Mouse (Mus musculus) embryonic facial prominence, embryonic 14.5 days (tissue): ENCODE measurements around the gene Stip1. TPM values are rescaled to one million over a fixed set of nuclear protein-coding genes. Genes with fewer than 3 reads are reported as not detected.
"Not testable (repeated sequence)": the region's sequence is repeated elsewhere in the genome, so short reads cannot be mapped to it uniquely, and the experiment has no call there.

Experiments
- ATAC-seq: fragments of 200-750 bp; cut with Nextera tagmentation; 2 replicates; pipeline ENCODE4 v1.8.0; 2017; ENCODE audit warnings: low read depth, moderate number of reproducible peaks, moderate TSS enrichment
- DNase-seq: peaks from one replicate; pipeline ENCODE4 v3.0.0-alpha.2; 2015; ENCODE audit warnings: low spot score
- H3K27ac ChIP-seq: fragments of 300-500 bp; sonication (generic); replicated peaks from 2 replicates; pipeline ENCODE4 v1.5.1; 2014; ENCODE audit warnings: low read depth, mild to moderate bottlenecking, low read length, moderate library complexity
- H3K27me3 ChIP-seq: fragments of 300-500 bp; sonication (generic); replicated peaks from 2 replicates; pipeline ENCODE4 v1.6.1; 2014; ENCODE audit warnings: low read length; ENCODE audit not compliant: control insufficient read depth, insufficient read depth
- H3K36me3 ChIP-seq: fragments of 300-500 bp; sonication (generic); 2 replicates; pipeline ENCODE4 v1.6.1; 2014; ENCODE audit warnings: low read length, mixed read lengths; ENCODE audit not compliant: control insufficient read depth, insufficient read depth
- H3K4me1 ChIP-seq: fragments of 300-500 bp; sonication (generic); 2 replicates; pipeline ENCODE4 v1.6.1; 2014; ENCODE audit warnings: antibody characterized with exemption, low read length; ENCODE audit not compliant: control insufficient read depth, insufficient read depth
- H3K4me2 ChIP-seq: fragments of 300-500 bp; sonication (generic); 2 replicates; pipeline ENCODE4 v1.6.1; 2014; ENCODE audit warnings: low read depth, mild to moderate bottlenecking, low read length, moderate library complexity, mixed read lengths
- H3K4me3 ChIP-seq: fragments of 300-500 bp; sonication (generic); 2 replicates; pipeline ENCODE4 v1.5.1; 2014; ENCODE audit warnings: low read depth, mild to moderate bottlenecking, low read length
- H3K9ac ChIP-seq: fragments of 300-500 bp; sonication (generic); 2 replicates; pipeline ENCODE4 v1.6.1; 2014; ENCODE audit warnings: low read depth, mild to moderate bottlenecking, low read length, moderate library complexity, mixed read lengths
- H3K9me3 ChIP-seq: fragments of 300-500 bp; sonication (generic); 2 replicates; pipeline ENCODE4 v1.6.1; 2016; ENCODE audit warnings: low read length; ENCODE audit not compliant: control insufficient read depth
- WGBS: fragments of 180-500 bp; shearing (Covaris S2); extraction: QIAGEN DNeasy Blood & Tissue Kit; methylation state at CpG from one replicate; pipeline ENCODE4 v1.1.7; 2014; 5-methylcytosine and 5-hydroxymethylcytosine counted together
- polyA plus RNA-seq: library from polyadenylated mRNA; unstranded; fragments of >200 nt; fragmentation: Nextera tagmentation; extraction: Ambion mirVana; gene quantifications from 2 replicates; pipeline ENCODE4 v1.2.1, GENCODE M21; 2014

Stip1 gene
- polyA plus RNA-seq, 1 experiment from 2014 or later: 228 TPM

DNA sequence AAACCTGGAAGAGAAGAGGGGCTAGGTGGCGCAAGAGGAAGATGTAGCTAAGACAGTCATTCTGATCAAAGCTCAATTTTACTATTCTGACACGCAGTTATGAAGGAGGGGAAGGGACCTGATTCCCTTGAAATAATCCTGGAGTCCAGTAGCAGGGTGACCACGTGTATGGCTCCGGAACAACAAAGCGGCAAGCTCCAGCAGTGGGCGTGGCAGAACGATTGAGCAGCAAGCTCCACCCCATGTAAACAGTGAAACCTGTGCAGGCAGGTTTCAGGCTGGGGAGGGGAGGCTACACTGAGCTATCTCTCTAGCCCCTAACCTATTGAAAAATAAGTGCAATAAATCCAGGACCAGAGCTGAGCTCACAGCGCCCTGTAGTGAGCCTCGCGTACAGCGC lies 35.6 kb upstream of the Stip1 start:
- not testable (repeated sequence) for H3K27ac ChIP-seq, H3K9ac ChIP-seq, DNase-seq, H3K9me3 ChIP-seq, H3K36me3 ChIP-seq, H3K27me3 ChIP-seq, H3K4me2 ChIP-seq, ATAC-seq, H3K4me3 ChIP-seq, H3K4me1 ChIP-seq
- 81% methylated on average over 11 of the region's 11 CpGs for WGBS

DNA sequence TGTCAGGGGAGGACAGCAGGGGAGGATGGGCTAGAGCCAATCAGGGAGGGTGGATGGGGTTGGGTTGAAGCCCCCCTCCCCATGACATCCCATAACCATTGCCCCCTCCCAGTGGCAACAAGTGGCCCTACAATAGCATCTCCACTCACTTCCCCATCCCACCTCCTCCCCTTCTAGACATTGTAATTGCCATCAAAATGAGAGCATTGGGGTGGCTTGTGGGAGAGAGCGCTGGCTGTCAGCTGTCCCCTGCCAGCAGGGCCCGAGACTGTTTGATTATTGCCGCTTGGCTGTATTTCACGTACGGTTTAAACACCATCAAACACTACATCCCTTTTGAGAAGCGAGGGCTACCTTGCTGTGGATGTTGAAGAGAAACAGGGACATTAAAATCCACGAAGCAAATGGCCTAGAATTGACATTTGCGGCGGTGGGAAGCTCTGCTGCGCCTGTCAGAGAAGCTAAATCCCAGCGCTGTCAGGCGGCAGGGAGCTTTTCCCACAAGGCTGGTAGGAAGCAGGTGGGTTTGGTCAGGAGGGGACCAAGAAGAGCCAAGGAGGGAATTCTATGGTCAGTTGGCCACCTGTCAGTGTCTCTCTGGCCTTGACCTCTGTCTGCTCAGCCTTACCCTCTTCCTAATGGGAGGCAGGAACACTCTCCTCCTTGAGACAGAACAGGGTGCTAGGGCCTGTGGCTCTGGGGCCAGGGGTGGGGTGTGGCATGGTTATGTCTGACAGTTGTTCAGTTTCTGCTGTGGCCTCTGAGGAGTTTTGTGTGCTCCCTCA lies 34.4 kb upstream of the Stip1 start:
- DNase-seq (no peak), ATAC-seq (no peak)
- no peak overlapping the region for H3K9ac ChIP-seq
- no peaks in the 10 kb centered on the region for H3K9me3 ChIP-seq
- H3K27ac ChIP-seq: no peak overlapping the region
- no peak overlapping the region for H3K4me3 ChIP-seq
- no peaks in the 10 kb centered on the region for H3K27me3 ChIP-seq
- 55% methylated on average over 12 of the region's 12 CpGs for WGBS
- H3K4me2 ChIP-seq: no peak overlapping the region
- H3K4me1 ChIP-seq: peaks cover 18% of the 10 kb centered on the region
- H3K36me3 ChIP-seq: no peaks in the 10 kb centered on the region

DNA sequence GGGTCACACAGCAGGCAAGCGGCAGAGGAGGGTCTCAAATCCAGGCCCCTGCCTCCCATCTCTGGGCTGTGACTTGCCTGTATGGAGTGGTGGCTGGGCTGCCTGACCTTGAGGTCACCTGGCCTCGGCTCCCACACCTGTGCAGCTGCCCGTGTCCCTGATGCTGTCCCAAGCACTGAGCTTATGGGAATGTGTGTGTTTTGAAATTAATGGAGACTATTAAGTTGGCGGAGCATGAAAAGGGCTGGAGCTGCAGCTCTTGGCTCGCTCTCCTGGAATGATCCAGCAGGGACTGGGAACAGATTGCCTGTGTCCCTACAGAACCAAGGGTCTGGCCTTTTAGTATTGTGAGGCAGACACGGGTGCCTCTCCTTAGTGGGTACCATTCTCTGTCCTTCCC lies 32.5 kb upstream of the Stip1 start:
- ATAC-seq: no peak
- no peak for DNase-seq
- WGBS: 71% methylated on average over 4 of the region's 6 CpGs
- no peak overlapping the region for H3K9ac ChIP-seq
- H3K4me1 ChIP-seq: peaks cover 28% of the 10 kb centered on the region
- H3K9me3 ChIP-seq: no peaks in the 10 kb centered on the region
- H3K4me3 ChIP-seq: no peak overlapping the region
- no peak overlapping the region for H3K27ac ChIP-seq
- no peak overlapping the region for H3K4me2 ChIP-seq
- H3K36me3 ChIP-seq: no peaks in the 10 kb centered on the region
- no peaks in the 10 kb centered on the region for H3K27me3 ChIP-seq

DNA sequence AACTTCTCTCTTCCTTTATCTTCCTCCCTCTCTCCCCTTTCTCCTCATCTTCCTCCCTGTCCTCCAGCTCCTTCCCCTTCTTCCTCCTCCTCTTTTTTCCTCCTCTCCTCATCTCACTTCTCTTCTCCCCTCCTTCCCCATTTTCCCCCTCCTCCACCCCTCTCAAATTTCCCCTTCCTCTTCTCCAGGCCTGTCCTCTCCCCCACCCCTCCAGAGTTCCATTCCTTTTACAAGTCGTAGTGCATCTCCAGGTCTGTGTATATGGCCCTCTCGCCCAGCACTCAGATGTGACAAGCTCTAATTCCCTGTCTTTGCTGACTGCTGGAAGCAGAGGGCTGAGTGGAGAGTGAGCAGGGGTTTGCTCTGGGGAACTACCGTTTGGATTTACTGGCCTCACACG lies 31.0 kb upstream of the Stip1 start:
- no peaks in the 10 kb centered on the region for H3K27me3 ChIP-seq
- peak overlapping the region; percentile 47 for H3K4me2 ChIP-seq
- H3K4me3 ChIP-seq: no peak overlapping the region
- H3K4me1 ChIP-seq: peaks cover 39% of the 10 kb centered on the region
- no peaks in the 10 kb centered on the region for H3K36me3 ChIP-seq
- no peak overlapping the region; the same call in 1 of the 2 replicates for H3K27ac ChIP-seq
- peak overlapping the region; percentile 49 for H3K9ac ChIP-seq
- 15% methylated on average over 4 of the region's 4 CpGs for WGBS
- H3K9me3 ChIP-seq: no peaks in the 10 kb centered on the region
- no peak for DNase-seq
- ATAC-seq: no peak

DNA sequence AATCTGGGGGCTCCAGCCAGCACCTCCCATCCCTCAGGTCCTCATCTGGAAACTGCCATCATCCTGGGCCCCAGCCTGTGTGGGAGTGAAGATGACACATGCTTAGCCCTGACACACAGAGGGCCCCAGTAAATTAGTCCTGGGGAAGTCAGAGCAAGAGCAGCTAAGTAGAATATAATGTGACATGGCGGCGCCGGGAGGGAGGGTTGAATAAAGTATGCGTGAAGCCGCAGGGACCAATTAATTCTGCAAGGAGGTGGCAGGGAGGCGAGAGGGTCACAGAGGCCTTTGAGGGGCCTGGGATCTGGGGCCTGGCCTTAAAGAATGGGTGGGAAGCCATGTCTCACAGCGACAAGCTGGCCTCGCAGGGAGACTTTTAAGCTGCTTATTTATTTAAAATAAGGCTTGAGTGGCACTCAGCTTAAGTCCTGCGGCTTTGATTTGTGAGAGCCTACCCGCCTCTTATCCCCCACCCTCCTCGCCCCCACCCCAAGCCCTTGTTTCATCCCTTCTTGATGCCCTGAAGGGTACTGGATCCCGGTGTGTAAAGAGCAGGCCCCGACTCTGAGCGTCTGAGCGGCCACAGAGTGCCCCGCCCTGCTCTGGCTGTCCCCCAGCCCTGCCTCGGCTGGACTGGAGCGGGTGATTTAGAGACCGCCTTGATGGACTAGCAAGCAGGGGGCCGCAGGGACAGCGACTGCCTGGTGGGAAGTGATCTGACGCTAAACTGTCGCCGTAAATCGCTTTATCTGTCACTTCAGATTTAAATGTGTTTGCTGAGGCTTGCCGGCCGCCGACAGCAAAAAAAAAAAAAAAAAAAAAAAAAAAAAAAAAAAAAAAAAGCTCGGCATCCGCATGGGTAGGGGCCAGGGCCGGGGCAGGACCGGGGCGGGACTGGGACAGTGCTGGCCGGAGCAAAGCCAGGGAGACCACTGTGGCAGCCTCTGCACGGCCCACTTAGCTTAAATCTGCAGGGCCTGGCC lies 30.3 kb upstream of the Stip1 start:
- H3K9ac ChIP-seq: peak overlapping the region; percentile 49
- peak; percentile 38; the same call in 1 of the 2 replicates for ATAC-seq
- H3K9me3 ChIP-seq: no peaks in the 10 kb centered on the region
- no peak overlapping the region; the same call in 1 of the 2 replicates for H3K27ac ChIP-seq
- H3K4me1 ChIP-seq: peaks cover 39% of the 10 kb centered on the region
- peak; percentile 77 for DNase-seq
- 11% methylated on average over 31 of the region's 35 CpGs for WGBS
- no peak overlapping the region for H3K4me3 ChIP-seq
- no peaks in the 10 kb centered on the region for H3K27me3 ChIP-seq
- peak overlapping the region; percentile 47 for H3K4me2 ChIP-seq
- no peaks in the 10 kb centered on the region for H3K36me3 ChIP-seq

DNA sequence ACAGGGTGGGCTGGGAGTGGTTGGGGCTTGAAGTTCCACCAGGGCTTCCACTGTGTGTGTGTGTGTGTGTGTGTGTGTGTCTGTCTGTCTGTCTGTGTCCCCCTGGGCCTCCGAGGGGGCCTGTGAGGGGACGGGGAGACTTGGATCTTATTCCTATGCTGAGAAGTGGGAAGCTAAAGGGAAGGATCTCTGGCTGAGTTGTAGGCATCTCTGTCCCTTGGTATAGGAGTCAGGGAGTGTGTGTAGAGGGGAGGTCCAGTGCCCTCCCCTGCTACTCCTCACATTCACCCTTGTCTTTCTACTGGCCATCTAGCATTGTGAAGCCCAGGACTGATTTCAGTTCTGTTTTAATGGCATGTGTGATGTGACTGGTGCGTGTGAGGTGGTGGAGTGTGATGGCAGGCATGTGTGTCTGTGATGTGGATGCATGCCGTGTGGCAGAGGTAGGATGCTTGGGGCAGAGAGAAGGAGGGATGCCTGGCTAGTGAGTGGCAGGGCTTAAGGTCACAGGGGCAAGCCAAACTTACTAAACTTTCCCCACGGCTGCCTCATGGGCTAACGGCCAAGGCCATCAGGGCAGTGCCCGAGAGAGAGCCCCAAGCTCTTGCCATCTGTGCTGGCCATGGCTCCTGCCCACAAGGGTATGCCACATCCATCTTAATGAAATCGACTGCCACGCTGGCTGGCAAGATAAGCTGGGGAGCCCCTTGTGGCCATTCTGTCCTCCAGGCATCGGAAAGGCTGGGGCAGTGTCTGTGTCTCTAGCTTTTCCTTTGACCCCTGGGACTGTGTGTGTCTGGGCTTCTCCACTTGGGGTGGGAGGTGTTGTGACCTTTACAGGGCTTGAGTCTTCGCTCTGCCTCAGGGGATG lies 29.1 kb upstream of the Stip1 start:
- 0 out of 2 replicates have a peak overlapping the region, but pooled peaks have one; percentile 9 for H3K9ac ChIP-seq
- no peaks in the 10 kb centered on the region for H3K27me3 ChIP-seq
- H3K9me3 ChIP-seq: no peaks in the 10 kb centered on the region
- ATAC-seq (no peak), DNase-seq (no peak)
- H3K4me2 ChIP-seq: peak overlapping the region; percentile 30; the same call in 1 of the 2 replicates
- WGBS: 55% methylated on average over 11 of the region's 11 CpGs
- H3K4me1 ChIP-seq: peaks cover 39% of the 10 kb centered on the region
- no peaks in the 10 kb centered on the region for H3K36me3 ChIP-seq
- peak overlapping the region; percentile 25; the same call in 1 of the 2 replicates for H3K27ac ChIP-seq
- no peak overlapping the region for H3K4me3 ChIP-seq

DNA sequence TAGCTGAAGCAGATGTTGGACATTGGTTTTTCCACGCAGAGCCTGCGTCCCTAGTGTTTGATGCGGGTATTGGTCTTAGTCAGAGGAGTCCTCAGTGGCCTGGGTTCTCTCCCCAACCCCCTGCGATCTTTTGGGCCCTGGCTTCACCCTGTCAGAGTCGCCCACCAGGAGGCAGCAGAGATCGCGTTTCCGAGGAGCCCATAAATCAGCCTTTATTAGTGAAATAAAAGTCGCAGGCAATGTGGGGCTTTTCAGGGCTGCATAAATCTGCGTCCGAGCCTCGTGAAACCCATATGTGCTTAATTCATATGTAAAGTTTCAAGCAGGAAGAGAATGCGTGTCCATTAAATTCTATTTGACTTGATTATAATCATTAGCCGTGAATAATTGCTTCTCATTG lies 28.4 kb upstream of the Stip1 start:
- Histone ChIP-seq H3K9me3 (no peaks in the 10 kb centered on the region), H3K4me3 (no peak overlapping the region), H3K36me3 (no peaks in the 10 kb centered on the region), H3K4me1 (peaks cover 39% of the 10 kb centered on the region), H3K27ac (0 out of 2 replicates have a peak overlapping the region, but pooled peaks have one; percentile 25), H3K4me2 (peak overlapping the region; percentile 30; the same call in 1 of the 2 replicates), H3K9ac (no peak overlapping the region), H3K27me3 (no peaks in the 10 kb centered on the region)
- DNase-seq: peak; percentile 86
- no peak; the same call in 1 of the 2 replicates for ATAC-seq
- WGBS: 4% methylated on average over 14 of the region's 14 CpGs
